Mouse (Mus musculus) monocyte, adult 2 months (primary cell): ENCODE results near the gene Sfxn5.

Experiments
- DNase-seq, 2 experiments: peaks; one replicate each; pipeline ENCODE4 v3.0.0; 2022; ENCODE audit warnings: low spot score in 2 of 2, low read depth in 1 of 2

Gene Sfxn5

DNA sequence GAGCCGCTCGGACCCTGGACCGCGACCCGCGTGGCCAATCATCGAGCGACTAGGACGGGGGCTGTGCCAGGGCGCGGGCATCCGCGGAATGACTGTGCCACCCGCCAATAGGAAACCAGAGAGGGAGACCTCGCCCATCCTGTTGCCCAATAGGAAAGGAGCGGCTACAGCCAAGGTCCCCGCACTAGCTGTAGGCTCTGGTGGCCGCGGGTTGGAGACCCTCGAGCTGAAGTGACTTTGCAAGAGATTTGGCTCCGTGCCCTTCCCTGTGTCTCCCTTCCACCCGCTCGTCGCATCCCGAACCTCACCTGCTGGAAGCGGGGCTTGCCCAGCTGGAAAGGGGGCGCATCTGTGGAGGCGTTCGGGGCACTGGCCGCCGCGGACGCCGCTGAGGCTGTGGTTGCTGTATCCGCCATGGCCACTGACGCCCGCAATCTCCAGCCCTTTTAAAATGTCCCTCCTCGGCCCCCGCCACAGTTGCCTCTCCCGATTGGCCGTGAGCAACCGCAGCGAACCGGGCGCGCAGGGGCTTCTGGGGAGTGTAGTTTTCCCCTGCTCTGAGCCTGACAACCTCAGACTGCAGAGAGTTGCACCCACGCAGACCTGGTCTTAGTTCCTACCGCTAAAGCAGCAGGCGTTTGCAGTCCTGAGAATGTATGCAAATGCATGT lies at the start of gene Sfxn5:
Gene Sfxn5 (minus strand): TSS at position 423 of the 670 bp plus-strand sequence.
- peak; percentile 82 to 88 for DNase-seq

DNA sequence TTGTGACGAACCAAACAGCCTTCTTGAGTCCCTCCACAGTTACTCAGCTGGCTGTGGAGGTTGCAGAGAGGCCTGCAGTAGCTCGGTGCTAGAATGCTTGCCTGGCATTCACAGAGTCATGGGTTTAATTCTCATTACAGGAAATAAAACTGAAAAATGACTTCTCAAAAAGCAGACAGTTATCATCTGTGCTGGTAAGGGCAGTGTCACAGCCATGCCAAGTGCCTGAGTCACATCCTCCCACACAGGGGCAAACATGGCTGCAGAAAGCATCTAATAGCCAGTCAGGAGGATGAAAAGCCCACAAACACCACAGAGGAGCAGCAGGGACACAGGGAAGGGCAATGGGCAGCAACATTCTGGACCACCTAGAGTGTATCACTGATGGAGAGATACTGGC lies 49.6 kb upstream of the Sfxn5 start:
- DNase-seq: no peak

DNA sequence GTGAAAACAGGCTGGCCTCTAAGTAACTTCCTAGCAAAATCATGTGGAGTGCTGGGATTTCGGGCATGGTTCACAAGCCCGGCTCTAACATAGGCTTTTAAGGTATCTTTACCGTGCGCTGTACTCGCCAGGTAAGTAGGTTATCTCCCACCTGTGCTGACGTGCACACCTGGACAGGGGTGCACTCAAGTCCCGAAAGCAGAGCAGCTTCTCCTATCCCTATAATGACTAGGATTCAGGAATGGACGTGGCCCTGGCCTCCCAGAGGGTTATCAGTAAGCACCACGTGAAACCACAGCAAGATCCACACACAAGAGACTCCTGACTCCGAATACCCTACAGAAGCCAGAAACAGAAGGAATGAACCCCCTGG lies 48.4 kb upstream of the Sfxn5 start:
- no peak for DNase-seq

DNA sequence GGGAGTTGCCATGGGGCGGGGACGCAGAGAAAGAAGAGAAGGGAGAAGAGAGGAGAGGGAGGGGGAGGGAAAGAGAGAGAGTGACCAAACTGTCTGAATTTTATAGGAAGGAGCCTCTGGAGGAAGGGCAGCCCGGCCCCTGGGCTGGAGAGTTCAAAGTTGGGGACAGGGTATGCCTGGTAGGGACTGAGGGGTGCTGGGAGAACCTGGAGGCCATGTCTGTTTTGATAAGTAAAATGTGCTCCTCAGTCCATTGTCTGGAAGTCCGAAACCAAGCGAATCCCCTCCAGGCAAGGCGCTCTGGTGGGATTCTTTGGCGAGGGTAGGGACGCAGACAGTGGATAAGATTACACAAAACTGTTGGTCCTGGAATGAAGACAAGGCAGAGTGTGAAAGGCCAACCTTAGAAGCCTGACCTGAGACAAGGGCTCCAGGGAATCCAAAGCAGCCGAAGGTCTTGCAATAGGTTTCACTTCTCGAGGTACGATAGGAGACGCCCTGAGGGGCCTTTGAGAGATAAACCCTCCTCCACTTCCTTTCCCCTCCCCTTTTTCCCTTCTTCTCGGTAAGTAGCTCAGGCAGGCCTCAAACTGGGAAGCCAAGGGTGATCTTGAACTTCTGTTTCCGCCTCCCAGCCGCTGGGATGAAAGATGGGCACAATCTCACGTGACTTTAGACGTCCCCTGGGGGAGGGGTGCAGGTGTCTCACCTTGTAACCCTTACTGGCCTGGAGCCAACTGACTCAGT lies 47.9 kb upstream of the Sfxn5 start:
- no peak for DNase-seq

DNA sequence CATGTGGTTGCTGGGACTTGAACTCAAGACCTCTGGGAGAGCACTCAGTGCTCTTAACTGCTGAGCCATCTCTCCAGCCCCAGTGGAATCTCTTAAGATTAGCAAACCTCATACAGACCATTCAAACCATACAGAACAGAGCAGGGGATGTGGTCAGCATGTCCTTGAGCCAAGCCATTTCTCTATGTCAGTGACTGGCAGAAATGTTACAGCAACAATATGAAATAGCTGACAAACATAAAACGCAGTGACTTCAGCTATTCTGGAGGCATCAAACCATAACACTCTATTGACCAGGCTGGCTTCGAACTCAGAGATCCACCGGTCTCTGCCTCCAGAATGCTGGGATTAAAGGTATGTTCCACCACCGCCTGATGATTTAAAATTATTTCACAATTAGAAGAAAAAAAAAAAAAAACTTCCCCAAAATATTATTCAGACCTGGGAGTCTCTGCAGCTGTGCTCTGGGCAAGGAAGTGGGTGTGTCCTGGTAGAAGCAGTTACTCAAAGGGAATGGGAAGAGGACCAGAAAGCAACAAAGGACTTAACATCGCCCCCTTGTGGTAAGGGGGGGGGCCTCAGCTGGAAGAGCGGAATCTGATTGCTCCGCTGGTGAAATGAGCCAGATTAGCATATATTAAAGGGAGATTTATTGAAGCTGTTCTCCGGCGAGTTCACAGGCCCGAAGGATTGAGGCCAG lies 47.1 kb upstream of the Sfxn5 start:
- DNase-seq: peak; percentile 65 to 69

DNA sequence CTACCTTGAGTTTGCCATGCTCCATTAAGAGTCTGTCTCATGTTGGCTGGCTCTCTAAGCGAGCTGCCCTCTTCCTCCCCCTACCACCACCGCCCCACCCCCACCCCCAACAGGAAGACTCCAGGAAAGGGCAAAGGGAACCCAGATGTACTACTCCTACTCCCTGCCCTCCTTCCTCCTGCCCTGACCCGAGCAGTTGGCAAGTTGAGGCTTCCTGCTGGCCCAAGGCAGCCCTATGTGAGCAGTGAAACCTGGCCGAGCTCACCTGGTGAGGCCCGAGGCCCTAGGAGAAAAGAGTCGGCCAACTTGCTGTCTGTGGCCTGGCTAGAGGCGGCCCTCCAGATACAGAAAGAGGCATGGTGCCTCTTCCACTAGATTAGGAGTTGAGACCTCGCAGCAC lies 45.4 kb upstream of the Sfxn5 start:
- DNase-seq: no peak

DNA sequence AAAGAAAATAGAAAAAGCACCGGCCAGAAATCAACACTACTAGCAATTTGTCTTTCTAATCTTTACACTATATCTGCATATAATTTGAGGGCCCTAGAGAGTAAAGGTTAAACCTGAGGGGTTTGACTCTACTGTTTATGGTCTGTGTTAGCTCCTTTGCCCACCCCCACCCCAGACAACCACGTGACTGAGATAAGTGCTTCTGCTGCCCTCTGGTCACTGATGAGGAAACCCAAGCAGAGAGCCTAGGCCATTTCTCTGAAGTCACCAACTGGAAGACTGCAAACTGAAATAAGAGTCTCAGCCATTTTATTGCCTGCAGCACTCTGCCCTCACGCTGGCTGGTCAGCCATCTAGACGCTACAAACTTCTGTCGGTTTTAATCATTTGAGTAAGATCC lies 44.7 kb upstream of the Sfxn5 start:
- DNase-seq: no peak

DNA sequence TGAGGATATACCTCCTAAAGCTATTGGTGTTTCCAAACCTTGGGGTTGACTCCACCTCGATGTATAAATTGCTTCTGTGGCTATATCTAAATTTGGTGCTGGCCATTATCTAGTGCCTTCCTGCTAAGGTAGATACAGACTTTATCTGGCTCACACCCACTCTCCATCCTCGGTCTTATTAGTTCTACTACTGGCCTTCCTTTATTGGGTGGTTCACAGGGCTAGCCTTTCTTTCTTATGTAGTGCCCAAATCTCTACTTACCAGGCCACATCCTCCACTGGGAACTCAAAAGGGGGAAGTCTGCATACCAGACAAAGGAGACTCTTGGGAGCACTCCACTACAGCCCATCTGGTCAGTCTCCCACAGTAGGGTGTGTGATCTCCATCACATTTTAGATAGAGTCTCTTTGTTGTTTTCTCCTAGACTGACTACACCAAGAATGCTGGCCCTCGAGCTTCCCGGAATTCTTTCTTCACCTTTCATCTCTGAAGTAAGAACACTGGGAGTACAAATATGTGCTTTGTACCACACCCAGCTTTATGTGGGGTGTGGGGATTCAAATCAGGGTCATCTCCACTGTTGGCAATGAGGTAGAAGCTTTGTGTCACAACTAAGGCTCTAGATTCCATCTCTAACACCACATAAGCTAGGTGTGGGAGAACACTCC lies 44.0 kb upstream of the Sfxn5 start:
- no peak for DNase-seq

DNA sequence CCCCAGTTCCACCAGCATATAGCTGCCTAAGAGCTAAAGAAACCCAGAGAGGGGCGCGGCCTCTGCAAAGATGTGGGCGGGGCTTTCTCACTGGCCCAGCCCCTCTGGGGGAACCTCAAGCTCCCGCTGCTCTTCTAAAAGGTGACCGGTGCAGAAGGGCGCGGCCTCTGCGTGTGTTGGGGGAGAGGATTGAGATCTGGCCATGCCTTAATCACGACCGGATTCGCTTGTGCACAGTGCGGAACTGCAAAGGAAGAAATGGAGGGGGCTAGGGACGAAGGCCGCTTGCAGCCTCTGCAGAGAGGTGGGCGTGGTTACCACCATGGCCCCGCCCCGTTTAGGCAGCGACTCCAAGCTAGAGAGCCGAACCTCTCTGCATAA lies 41.5 kb upstream of the Sfxn5 start:
- DNase-seq: peak; percentile 91 to 96

DNA sequence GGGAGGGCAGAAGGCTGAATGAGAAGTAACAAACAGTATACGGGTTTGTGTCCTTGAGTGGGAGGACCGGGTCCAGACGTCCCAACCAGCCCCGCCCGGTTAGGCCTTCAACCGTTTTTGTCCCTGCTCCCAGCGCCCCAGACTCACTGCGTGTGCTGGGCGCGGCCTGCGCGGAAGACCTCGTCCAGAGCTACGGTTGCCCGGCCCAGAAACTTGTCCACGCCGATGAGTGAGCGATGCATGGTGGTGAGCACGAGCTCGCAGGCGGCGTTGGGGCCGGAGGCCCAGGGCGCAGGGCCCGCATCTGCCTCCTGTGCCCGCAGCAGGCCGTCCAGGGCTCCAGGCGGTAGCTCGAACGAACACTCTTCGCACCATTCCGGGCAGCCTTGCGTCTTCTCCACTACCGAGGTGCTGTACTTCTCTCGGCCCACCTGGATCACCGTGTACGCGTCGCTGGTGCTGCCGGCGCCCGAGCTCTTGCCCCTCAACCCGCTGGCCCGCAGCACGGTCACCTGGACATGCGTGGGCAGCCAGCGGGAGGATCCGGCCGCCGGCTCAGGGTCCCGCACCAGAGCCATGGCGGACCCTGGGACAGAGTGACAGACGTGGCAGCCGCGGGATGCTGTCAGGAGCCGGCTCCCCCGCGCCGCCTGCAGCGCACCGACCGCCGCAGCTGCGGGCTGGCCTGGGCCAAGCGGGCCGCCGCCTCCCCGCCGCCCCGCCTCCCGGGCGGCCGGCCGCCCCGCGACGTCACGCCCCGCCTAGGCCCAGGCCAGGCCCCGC lies 40.9 kb upstream of the Sfxn5 start, which contains the start of gene Rab11fip5:
Gene Rab11fip5 (minus strand): TSS at position 684 of the 783 bp plus-strand sequence.
- DNase-seq: no peak

DNA sequence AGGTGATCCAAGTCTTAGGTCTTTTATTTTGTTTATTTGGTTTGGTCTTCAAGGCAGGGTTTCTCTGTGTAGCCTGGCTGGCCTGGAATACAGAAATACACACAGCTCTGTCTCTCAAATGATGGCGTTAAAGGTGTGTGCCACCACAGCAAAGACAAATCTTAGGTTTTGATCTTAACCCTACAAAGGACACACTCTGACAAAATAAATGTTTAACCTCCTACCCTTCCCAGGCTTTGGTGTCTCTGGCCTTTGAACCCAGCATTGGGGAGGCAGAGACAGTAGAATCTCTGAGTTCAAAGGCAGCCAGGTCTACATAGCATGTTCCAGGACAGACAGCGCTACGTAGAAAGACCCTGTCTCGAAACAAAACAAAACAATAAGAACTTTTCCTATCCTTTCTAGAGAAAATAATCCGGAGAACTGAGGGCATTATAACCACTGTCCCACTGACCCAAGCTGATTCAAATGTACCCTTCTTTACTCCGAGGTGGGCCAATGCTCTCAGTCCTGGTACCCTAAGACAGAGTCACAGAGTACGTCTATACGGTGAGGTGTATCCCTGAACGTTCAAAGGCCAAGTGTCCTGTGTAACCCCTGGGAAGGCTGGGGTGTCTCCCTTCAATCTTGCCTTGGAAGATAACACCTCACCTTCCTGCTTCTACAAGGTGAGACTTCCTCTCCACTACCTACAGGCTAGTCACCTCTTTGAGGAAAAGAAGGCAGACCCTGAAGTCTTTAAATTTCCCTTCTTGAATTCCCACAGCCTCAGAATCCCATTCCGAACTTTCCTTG lies 40.0 kb upstream of the Sfxn5 start:
- DNase-seq: no peak

DNA sequence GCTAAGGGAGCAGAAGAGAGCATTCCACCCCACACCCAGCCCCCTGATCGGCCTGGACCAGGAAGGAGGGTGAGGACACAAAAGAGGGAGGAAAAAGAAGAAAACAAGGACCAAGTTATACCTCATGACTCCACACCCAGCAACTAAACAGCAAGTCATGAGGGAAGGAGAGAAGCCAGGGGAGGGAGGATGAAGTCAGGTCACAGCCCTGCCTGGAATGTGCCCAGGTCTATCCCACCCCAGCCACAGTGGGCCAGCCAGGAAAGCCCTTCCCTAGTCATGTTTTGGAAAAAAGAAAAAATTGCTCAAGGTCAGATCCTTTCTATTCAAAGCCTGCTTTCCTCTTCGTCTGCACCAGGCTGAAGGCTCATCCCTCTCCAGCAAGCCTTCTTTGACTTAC lies 39.3 kb upstream of the Sfxn5 start:
- DNase-seq: no peak

DNA sequence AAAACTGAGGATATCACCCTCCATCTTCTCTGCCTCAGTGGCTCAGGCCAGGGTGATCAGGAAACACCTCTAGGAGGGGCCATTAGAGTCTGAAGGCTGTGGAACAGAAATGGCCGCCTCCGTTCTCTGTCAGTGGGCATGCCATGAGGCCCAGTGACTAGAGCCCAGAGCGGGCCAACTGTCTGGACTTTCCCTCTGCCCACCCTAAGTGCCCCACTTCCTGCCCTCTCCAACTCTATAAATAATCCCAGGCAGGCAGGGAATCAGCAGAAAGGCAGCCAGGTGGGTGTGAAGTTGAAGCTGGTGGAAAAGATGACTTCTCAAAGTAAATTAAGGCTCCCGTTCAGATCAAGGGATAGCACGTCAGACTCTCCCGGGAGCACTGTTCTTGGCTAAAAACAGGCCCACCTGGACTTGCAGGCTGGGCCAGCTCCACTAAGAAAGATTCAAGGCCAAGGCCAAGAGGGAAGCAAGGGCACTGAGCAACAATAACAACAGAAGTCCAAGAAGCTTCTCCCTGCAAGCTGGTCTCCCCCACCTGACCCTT lies 38.7 kb upstream of the Sfxn5 start:
- no peak for DNase-seq

DNA sequence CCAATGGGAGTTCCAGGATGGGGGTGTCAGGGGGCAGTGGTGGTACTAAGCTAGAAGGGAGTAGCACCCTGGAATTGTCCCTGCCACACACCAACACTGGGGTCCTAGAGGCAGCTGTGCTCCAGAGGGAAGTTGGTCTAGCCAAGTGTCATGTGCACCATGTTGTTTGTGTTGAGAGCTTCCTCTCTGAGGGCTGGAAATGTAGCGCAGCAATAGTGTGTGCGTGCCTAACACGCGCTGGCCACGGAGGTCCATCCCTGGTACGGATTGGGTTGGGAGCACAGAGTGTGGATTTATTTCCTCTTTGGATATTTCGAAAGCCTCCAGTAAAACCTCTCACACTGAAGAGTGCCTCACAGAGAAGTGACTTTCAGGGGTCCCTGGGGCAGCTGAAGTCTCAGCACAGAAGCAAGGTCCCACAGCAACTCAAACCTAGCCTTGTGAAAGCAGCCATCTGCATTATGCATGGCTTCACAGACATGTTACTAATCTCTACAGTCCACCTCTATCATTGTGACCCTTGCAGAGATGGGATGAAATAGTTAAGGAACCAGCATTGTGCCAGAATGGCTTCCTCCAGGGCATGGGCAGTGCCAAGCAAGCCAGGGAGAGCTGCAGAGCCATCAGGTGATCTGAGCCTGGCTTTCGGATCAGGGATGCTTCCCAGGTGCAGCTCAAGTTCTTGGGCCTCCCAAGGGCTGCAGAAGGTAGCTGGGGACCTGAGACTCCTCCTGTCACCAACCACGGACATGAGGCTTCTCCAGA lies 37.6 kb upstream of the Sfxn5 start:
- DNase-seq: no peak

DNA sequence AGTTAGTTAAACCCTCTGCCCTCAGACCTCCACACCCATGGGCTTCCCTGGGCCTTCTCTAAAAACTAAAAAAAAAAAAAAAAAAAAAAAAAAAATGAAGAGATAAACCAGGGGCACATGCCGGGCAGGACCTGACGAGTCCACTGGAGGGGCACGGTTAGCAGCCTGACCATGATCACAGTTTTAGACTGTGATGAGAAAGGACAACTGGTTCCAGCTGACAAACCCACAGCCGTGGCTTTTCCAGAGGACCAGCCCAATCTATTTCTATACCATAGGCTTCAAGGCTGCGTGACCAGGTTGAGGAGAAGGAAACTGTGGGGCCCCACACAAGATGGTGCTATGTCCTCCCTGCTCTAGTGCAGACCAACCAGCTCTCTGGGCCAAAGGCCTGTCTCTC lies 36.8 kb upstream of the Sfxn5 start:
- DNase-seq: no peak

DNA sequence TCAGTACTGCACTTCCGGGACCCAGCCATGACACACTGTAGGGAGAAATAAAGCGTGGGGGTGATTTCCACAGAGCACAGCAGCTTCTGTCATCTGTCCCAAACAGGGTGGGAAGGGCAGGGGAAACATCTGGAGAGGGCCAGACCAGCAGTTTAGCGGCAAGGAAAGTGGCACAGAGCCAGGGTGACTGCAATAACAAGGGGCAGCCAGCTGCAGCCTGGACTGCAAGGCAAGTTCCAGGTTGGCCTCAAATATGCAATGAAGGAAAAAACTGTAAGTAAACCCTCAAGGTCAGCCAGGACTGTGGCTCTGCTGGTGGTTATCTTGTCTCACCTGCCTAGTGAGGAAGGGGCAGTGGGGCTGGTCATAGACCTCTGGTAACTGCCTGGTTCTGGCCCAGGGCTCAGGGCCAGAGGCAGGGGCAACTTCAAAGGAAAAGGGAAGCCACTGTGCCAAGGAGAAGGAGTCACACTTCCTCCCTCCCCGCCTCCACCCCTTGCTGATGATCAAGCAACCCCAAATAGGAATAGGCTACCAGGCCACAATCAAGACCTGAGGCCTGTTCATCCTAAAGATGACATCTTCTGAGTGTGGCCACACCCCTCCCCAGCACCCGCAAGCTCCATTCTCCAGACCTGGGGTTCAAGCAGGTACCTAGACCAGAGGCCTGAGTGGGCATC lies 36.1 kb upstream of the Sfxn5 start:
- peak; percentile 41 to 44 for DNase-seq

DNA sequence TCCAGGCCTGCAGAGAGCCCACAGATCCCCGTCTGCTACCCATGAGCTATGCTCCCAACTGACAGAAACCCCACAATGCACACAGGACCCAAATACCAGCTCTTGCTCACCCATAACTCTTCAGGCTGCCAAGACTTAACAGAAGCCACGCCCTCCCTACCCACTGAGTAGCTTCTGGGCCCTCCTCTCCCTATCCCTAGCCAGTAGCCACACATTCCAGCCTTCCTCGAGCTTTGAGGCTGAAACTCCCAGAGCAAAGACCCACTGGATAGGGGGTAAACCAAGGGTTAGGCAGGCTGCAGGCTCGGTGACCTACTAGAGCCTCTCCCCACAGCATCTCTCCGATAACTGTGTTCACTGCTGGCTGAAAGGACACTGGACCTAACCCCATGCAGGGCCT lies 35.5 kb upstream of the Sfxn5 start:
- DNase-seq: no peak

DNA sequence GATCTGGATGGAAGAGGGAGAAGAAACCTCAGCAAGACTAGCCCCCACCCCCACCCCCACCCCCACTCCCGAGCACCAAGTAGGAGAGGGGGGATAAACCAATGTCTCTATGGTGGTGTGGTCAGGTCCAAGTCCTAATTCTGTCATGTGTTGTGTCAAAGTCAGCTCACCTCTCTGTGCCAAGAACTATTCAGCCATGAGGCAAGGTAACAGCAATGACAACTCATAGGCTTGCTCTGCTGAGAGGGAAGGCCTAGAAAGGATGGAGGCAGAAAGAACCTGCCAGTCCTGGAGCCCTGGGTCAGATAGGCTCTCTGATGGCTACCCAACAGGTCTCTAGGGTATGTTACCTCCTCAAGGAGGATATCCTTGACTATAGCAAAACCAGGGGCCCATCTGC lies 34.9 kb upstream of the Sfxn5 start:
- no peak for DNase-seq

DNA sequence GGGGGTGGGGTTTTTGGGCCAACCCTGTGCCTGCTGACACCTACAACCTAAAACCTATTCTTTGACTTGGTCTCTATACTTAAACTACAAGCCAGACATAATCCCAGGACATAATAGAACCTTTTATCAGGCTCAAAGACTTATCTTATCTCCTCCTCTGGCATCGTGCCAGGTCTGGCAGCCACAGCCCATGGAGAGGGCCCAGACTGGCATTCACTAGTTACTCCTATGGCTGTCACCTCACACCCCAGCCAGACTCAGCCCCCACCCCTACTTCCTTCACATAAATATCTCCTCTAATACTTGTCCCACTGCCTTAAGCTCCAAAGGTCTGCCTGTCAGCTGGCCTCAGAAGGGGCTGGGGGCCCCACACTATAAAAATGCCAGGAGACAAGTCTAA lies 33.2 kb upstream of the Sfxn5 start:
- no peak for DNase-seq
